Mouse (Mus musculus) liver, postnatal 0 days (tissue): ENCODE measurements around the gene Dcxr. TPM values are rescaled to one million over a fixed set of nuclear protein-coding genes. Genes with fewer than 3 reads are reported as not detected.

Experiments used
- ATAC-seq: fragments of 200-750 bp; cut with Nextera tagmentation; 2 replicates; pipeline ENCODE4 v1.8.0; 2017; ENCODE audit warnings: mild to moderate bottlenecking, moderate library complexity
- DNase-seq: peaks from one replicate; pipeline ENCODE4 v3.0.0-alpha.2; 2016
- H3K27ac ChIP-seq: fragments of 300-500 bp; sonication (generic); 2 replicates; pipeline ENCODE4 v1.5.1; 2014; ENCODE audit warnings: antibody characterized with exemption, moderate library complexity, mild to moderate bottlenecking, low read depth
- H3K27me3 ChIP-seq: fragments of 300-500 bp; sonication (generic); 2 replicates; pipeline ENCODE4 v1.6.1; 2014; ENCODE audit warnings: low read length, control low read depth, mixed read lengths; ENCODE audit not compliant: insufficient read depth
- H3K36me3 ChIP-seq: fragments of 300-500 bp; sonication (generic); replicated peaks from 2 replicates; pipeline ENCODE4 v1.6.1; 2014; ENCODE audit warnings: mild to moderate bottlenecking, control low read depth, low read length, moderate library complexity, mixed read lengths; ENCODE audit not compliant: insufficient read depth
- H3K4me1 ChIP-seq: fragments of 300-500 bp; sonication (generic); 2 replicates; pipeline ENCODE4 v1.6.1; 2014; ENCODE audit warnings: antibody characterized with exemption, mild to moderate bottlenecking, control low read depth; ENCODE audit not compliant: insufficient read depth
- H3K4me2 ChIP-seq: fragments of 300-500 bp; sonication (generic); 2 replicates; pipeline ENCODE4 v1.6.1; 2014; ENCODE audit warnings: low read depth, mild to moderate bottlenecking, low read length, moderate library complexity, mixed read lengths
- H3K4me3 ChIP-seq: fragments of 300-500 bp; sonication (generic); 2 replicates; pipeline ENCODE4 v1.5.1; 2014; ENCODE audit warnings: low read depth, low read length
- H3K9ac ChIP-seq: fragments of 300-500 bp; sonication (generic); replicated peaks from 2 replicates; pipeline ENCODE4 v1.6.1; 2014; ENCODE audit warnings: mild to moderate bottlenecking, moderate library complexity
- H3K9me3 ChIP-seq: fragments of 300-500 bp; sonication (generic); 2 replicates; pipeline ENCODE4 v1.6.1; 2016; ENCODE audit warnings: mild to moderate bottlenecking, control low read depth, low read length, mixed read lengths
- CTCF ChIP-seq: sonication (generic); IDR thresholded peaks from 2 replicates; pipeline ENCODE4 v1.5.1; 2016; ENCODE audit warnings: antibody characterized with exemption, low read depth
- EP300 ChIP-seq: IDR thresholded peaks from 2 replicates; pipeline ENCODE4 v1.6.1; 2016; ENCODE audit warnings: antibody characterized with exemption, low read depth, mild to moderate bottlenecking
- WGBS: fragments of 180-500 bp; shearing (Covaris S2); extraction: QIAGEN DNeasy Blood & Tissue Kit; methylation state at CpG from one replicate; pipeline ENCODE4 v1.1.7; 2014; ENCODE audit not compliant: insufficient replicate concordance; 5-methylcytosine and 5-hydroxymethylcytosine counted together
- polyA plus RNA-seq: library from polyadenylated mRNA; unstranded; fragments of >200 nt; fragmentation: Nextera tagmentation; extraction: Ambion mirVana; gene quantifications from 2 replicates; pipeline ENCODE4 v1.2.1, GENCODE M21; 2015

Dcxr gene
- polyA plus RNA-seq, 1 experiment from 2014 or later = 118 TPM

- Histone ChIP-seq H3K4me3 (peak overlapping the region; percentile 50), H3K4me2 (peak overlapping the region; percentile 83), H3K9ac (0 out of 2 replicates have a peak overlapping the region, but pooled peaks have one; percentile 48), H3K27ac (no peak overlapping the region), H3K36me3 (peaks cover 15% of the 10 kb centered on the region), H3K27me3 (peaks cover 24% of the 10 kb centered on the region), H3K9me3 (no peaks in the 10 kb centered on the region), H3K4me1 (peaks cover 30% of the 10 kb centered on the region)
- ATAC-seq = no peak
- TF ChIP-seq CTCF (0 out of 2 replicates have a peak, but pooled peaks have one; percentile 9), EP300 (no peak)
- no peak for DNase-seq
- 22% methylated on average over 21 of the region's 21 CpGs for WGBS
These were observed 4.9 kb downstream of the Dcxr start for GRCm38 (mm10) chr11:120722067-120722630.

- H3K27ac ChIP-seq = no peak within 1 kb of the TSS
- DNase-seq (peak; percentile 46), ATAC-seq (peak; percentile 18)
- peak within 1 kb of the TSS; percentile 48 for H3K9ac ChIP-seq
- peak within 1 kb of the TSS; percentile 83 for H3K4me2 ChIP-seq
- under 1% methylated on average over 74 of the region's 90 CpGs for WGBS
- H3K27me3 ChIP-seq = peaks cover 24% of the 10 kb centered on the region
- H3K9me3 ChIP-seq = no peaks in the 10 kb centered on the region
- peaks cover 15% of the 10 kb centered on the region for H3K36me3 ChIP-seq
- H3K4me3 ChIP-seq = peak within 1 kb of the TSS; percentile 50
- H3K4me1 ChIP-seq = peaks cover 25% of the 10 kb centered on the region
- TF ChIP-seq EP300 = no peak
- no peak for TF ChIP-seq CTCF
These were observed 5.7 kb downstream of the Dcxr start, which contains the start of gene Rac3 for GRCm38 (mm10) chr11:120721124-120722066. TSS of gene Rac3 (plus strand) at chr11:120721470.

GRCm38 (mm10) chr11:120720450-120720849 is 6.6 kb downstream of the Dcxr start:
- Histone ChIP-seq H3K9me3 (no peaks in the 10 kb centered on the region), H3K4me1 (peaks cover 17% of the 10 kb centered on the region), H3K27me3 (peaks cover 24% of the 10 kb centered on the region), H3K4me3 (0 out of 2 replicates have a peak overlapping the region, but pooled peaks have one; percentile 50), H3K4me2 (peak overlapping the region; percentile 83), H3K9ac (0 out of 2 replicates have a peak overlapping the region, but pooled peaks have one; percentile 21), H3K27ac (no peak overlapping the region), H3K36me3 (peaks cover 14% of the 10 kb centered on the region)
- TF ChIP-seq EP300 (no peak), CTCF (peak; percentile 96)
- peak; percentile 63 for ATAC-seq
- peak; percentile 93 for DNase-seq
- WGBS = 8% methylated on average over 17 of the region's 17 CpGs

GRCm38 (mm10) chr11:120719841-120720376 is 7.2 kb downstream of the Dcxr start:
- Histone ChIP-seq H3K4me2 (no peak overlapping the region), H3K9me3 (no peaks in the 10 kb centered on the region), H3K4me3 (no peak overlapping the region), H3K27ac (no peak overlapping the region), H3K9ac (no peak overlapping the region), H3K27me3 (peaks cover 24% of the 10 kb centered on the region), H3K4me1 (peaks cover 17% of the 10 kb centered on the region), H3K36me3 (peaks cover 13% of the 10 kb centered on the region)
- no peak for DNase-seq
- WGBS = 86% methylated on average over 13 of the region's 13 CpGs
- no peak for TF ChIP-seq EP300
- no peak for TF ChIP-seq CTCF
- ATAC-seq = no peak

- DNase-seq (no peak), ATAC-seq (no peak)
- Histone ChIP-seq H3K36me3 (peaks cover 13% of the 10 kb centered on the region), H3K9me3 (no peaks in the 10 kb centered on the region), H3K27ac (no peak overlapping the region), H3K4me3 (no peak overlapping the region), H3K4me1 (peaks cover 22% of the 10 kb centered on the region), H3K4me2 (no peak overlapping the region), H3K9ac (no peak overlapping the region), H3K27me3 (peaks cover 24% of the 10 kb centered on the region)
- TF ChIP-seq EP300 (no peak), CTCF (no peak)
- WGBS = 80% methylated on average over 9 of the region's 9 CpGs
These were observed 7.8 kb downstream of the Dcxr start for GRCm38 (mm10) chr11:120719242-120719641.

- H3K27ac ChIP-seq = no peak overlapping the region
- ATAC-seq = no peak
- H3K4me1 ChIP-seq = peaks cover 15% of the 10 kb centered on the region
- peaks cover 17% of the 10 kb centered on the region for H3K36me3 ChIP-seq
- WGBS = 81% methylated on average over 9 of the region's 9 CpGs
- DNase-seq = no peak
- no peak overlapping the region for H3K9ac ChIP-seq
- no peaks in the 10 kb centered on the region for H3K9me3 ChIP-seq
- H3K4me3 ChIP-seq = no peak overlapping the region
- H3K27me3 ChIP-seq = no peaks in the 10 kb centered on the region
- no peak for TF ChIP-seq EP300
- TF ChIP-seq CTCF = no peak
- no peak overlapping the region for H3K4me2 ChIP-seq
These were observed 11.9 kb downstream of the Dcxr start for GRCm38 (mm10) chr11:120715131-120715530.
